Mouse (Mus musculus): ENCODE results near the gene Gm37240. TPM values are rescaled to one million over a fixed set of nuclear protein-coding genes. Genes with fewer than 3 reads are reported as not detected.

The Gm37240 gene
- polyA plus RNA-seq, 1 experiment from 2014 or later: 4.6 TPM

DNA sequence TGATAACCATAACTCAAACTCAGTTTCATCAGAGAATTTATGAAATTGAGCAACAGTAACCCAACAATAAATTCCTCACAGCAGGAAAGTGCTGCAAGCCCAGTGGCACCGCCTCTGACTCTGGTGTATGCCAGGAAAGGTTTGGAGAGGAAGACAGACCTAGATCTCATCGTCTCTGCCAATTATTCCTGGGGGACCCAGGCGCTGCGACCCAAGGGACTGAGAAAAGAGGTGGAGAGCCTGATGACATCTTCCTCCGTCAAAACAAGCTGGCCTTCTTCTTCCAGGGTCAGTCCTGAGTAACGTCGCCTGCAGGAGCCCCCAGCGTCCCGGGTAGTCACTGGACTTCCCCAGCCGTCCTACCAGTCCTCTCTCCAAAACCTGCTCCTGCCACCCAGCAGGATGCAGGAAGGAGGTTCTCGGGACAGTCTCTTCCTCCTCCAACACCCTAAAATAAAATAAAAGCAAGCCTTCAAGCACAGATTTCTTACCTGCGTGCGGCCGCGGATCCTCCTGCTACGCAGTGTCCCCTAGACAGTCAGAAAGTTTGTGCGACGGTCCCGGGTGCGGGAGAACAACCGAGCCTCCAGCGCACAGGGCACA, 581 bp downstream of the Gm37240 start:
- WGBS: under 1% methylated on average over 22 of the region's 22 CpGs
- H3K4me3 ChIP-seq (ENCODE audit: low read length): peak overlapping the region; percentile 58
- H3K4me2 ChIP-seq (ENCODE audit: low read depth, low read length): peak overlapping the region; percentile 82
- ATAC-seq (ENCODE audit: low read depth): peak; percentile 29
- peaks cover 2% of the 10 kb centered on the region; the same call in 1 of the 2 replicates for H3K27me3 ChIP-seq (ENCODE audit: control insufficient read depth, insufficient read depth, low read depth, low read length)
- no peaks in the 10 kb centered on the region for H3K9me3 ChIP-seq (ENCODE audit: control insufficient read depth, low read length)
- H3K4me1 ChIP-seq (replicated peaks; ENCODE audit: control insufficient read depth, insufficient read depth, low read length): peaks cover 7% of the 10 kb centered on the region
- H3K27ac ChIP-seq (ENCODE audit: low read length): peak overlapping the region; percentile 26
- H3K36me3 ChIP-seq (ENCODE audit: control insufficient read depth, insufficient read depth, low read length): no peaks in the 10 kb centered on the region
- peak overlapping the region; percentile 60 for H3K9ac ChIP-seq (ENCODE audit: low read length)

GRCm38 (mm10) chr3:85885906-85886305, 1.4 kb downstream of the Gm37240 start:
- H3K4me3 ChIP-seq (ENCODE audit: low read length): no peak overlapping the region
- H3K4me1 ChIP-seq (replicated peaks; ENCODE audit: control insufficient read depth, insufficient read depth, low read length): peaks cover 7% of the 10 kb centered on the region
- H3K9me3 ChIP-seq (ENCODE audit: control insufficient read depth, low read length): no peaks in the 10 kb centered on the region
- H3K4me2 ChIP-seq (ENCODE audit: low read depth, low read length): peak overlapping the region; percentile 82; the same call in 1 of the 2 replicates
- 56% methylated on average over 1 of the region's 1 CpGs for WGBS
- ATAC-seq (ENCODE audit: low read depth): no peak
- peaks cover 2% of the 10 kb centered on the region; the same call in 1 of the 2 replicates for H3K27me3 ChIP-seq (ENCODE audit: control insufficient read depth, insufficient read depth, low read depth, low read length)
- H3K9ac ChIP-seq (ENCODE audit: low read length): no peak overlapping the region
- H3K36me3 ChIP-seq (ENCODE audit: control insufficient read depth, insufficient read depth, low read length): no peaks in the 10 kb centered on the region
- no peak overlapping the region for H3K27ac ChIP-seq (ENCODE audit: low read length)

DNA sequence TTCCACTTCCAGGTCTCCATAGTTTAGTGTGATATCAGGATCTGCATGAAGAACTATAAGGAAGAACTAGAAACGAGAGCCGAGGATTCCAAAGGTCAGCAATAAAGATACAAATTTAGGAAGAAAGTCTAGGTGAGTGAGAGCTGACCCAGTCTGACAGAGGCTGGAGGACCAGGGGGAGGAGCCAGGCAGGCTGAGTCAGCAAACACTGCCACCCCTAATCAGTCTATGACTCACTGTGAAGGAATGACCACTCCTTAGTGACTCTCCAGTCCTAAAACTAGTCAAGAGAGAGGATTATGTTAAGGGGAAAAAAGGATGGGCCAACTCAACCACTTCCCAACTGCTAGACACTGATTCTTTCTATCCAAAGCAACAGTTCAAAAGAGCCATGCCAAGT, 6.6 kb downstream of the Gm37240 start:
- no peak overlapping the region for H3K4me3 ChIP-seq (ENCODE audit: low read length)
- no peaks in the 10 kb centered on the region for H3K36me3 ChIP-seq (ENCODE audit: control insufficient read depth, insufficient read depth, low read length)
- H3K4me2 ChIP-seq (ENCODE audit: low read depth, low read length): no peak overlapping the region
- ATAC-seq (ENCODE audit: low read depth): peak; percentile 84
- H3K9me3 ChIP-seq (ENCODE audit: control insufficient read depth, low read length): no peaks in the 10 kb centered on the region
- 71% methylated on average over 2 of the region's 2 CpGs for WGBS
- H3K4me1 ChIP-seq (replicated peaks; ENCODE audit: control insufficient read depth, insufficient read depth, low read length): no peaks in the 10 kb centered on the region; the same call in 1 of the 2 replicates
- H3K27me3 ChIP-seq (ENCODE audit: control insufficient read depth, insufficient read depth, low read depth, low read length): no peaks in the 10 kb centered on the region
- no peak overlapping the region for H3K27ac ChIP-seq (ENCODE audit: low read length)
- no peak overlapping the region for H3K9ac ChIP-seq (ENCODE audit: low read length)

DNA sequence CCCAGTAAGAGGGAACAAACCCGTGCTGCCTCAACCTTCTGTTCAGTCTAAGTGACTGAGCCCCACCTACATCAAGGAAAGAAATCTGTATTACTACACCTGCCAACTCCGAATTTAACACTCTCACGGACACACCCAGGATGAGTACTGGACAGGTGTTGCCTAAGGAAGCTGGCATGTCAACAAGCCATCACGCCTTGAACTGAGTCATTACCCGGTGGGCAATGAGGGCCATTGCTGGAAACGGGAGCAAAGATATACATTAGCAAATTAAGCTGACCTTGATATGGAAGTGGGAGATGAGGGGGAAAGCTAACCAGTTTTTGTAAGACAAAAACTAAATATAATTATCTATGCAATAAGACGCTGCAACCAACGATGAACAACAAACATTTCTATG, 7.2 kb downstream of the Gm37240 start:
- Histone ChIP-seq H3K4me3 (ENCODE audit: low read length) (no peak overlapping the region), H3K9me3 (ENCODE audit: control insufficient read depth, low read length) (no peaks in the 10 kb centered on the region), H3K27me3 (ENCODE audit: control insufficient read depth, insufficient read depth, low read depth, low read length) (no peaks in the 10 kb centered on the region), H3K4me1 (replicated peaks; ENCODE audit: control insufficient read depth, insufficient read depth, low read length) (no peaks in the 10 kb centered on the region; the same call in 1 of the 2 replicates), H3K9ac (ENCODE audit: low read length) (no peak overlapping the region), H3K4me2 (ENCODE audit: low read depth, low read length) (no peak overlapping the region), H3K36me3 (ENCODE audit: control insufficient read depth, insufficient read depth, low read length) (no peaks in the 10 kb centered on the region), H3K27ac (ENCODE audit: low read length) (no peak overlapping the region)
- 83% methylated on average over 8 of the region's 8 CpGs for WGBS
- no peak for ATAC-seq (ENCODE audit: low read depth)

DNA sequence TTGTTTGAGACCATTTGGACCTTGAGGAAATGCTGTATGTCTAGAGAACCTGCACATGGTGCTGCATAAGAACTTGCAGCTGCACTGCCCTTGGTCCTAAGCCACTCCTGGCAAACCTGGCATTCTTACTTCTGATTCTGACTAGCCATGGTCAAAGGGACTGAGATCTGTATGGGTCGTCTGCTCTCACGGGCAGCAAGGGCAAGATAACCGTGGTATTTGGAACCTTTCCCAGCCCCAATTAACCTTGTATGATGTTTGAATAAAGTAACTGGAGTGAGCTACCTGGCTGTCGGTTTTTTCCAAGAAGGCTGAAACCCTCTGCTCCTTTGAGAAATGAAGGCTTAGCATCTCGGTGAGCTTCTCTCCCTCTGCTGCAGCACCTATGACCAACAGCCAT, 8.4 kb downstream of the Gm37240 start:
- peak overlapping the region; percentile 24; the same call in 1 of the 2 replicates for H3K27ac ChIP-seq (ENCODE audit: low read length)
- WGBS: 42% methylated on average over 5 of the region's 5 CpGs

DNA sequence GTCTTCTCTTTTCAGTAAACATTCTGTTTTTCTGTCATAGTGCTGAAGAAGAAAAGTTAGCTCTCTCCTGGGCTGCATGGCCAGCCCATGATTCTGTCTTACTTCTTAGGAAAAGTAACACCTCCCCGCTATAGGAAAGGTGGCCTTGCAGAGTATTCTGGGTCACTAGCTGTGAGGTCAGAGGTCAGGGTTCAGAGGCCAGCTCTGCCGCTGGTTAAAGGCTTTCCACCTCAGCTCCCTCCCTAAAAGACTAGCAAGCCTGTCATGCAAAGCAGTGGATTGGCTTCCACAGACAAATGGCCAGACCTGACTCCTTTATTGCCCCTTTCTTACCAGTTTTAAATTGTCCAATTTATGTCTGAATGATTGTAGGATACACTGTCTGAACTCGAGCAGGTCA, 23.3 kb downstream of the Gm37240 start:
- ATAC-seq (ENCODE audit: low read depth): no peak
- no peak overlapping the region for H3K27ac ChIP-seq (ENCODE audit: low read length)

More for the DNA sequence above, 8.4 kb downstream of the Gm37240 start:
- Histone ChIP-seq H3K9me3 (ENCODE audit: control insufficient read depth, low read length) (no peaks in the 10 kb centered on the region), H3K36me3 (ENCODE audit: control insufficient read depth, insufficient read depth, low read length) (no peaks in the 10 kb centered on the region), H3K4me2 (ENCODE audit: low read depth, low read length) (no peak overlapping the region), H3K4me3 (ENCODE audit: low read length) (no peak overlapping the region), H3K9ac (ENCODE audit: low read length) (no peak overlapping the region), H3K4me1 (replicated peaks; ENCODE audit: control insufficient read depth, insufficient read depth, low read length) (no peaks in the 10 kb centered on the region; the same call in 1 of the 2 replicates), H3K27me3 (ENCODE audit: control insufficient read depth, insufficient read depth, low read depth, low read length) (no peaks in the 10 kb centered on the region)
- ATAC-seq (ENCODE audit: low read depth): peak; percentile 43; the same call in 1 of the 2 replicates

GRCm38 (mm10) chr3:85862886-85863285, 24.4 kb downstream of the Gm37240 start:
- no peak overlapping the region for H3K4me2 ChIP-seq (ENCODE audit: low read depth, low read length)
- H3K9me3 ChIP-seq (ENCODE audit: control insufficient read depth, low read length): no peaks in the 10 kb centered on the region
- no peak for ATAC-seq (ENCODE audit: low read depth)
- 72% methylated on average over 2 of the region's 2 CpGs for WGBS
- H3K27ac ChIP-seq (ENCODE audit: low read length): no peak overlapping the region
- H3K4me1 ChIP-seq (replicated peaks; ENCODE audit: control insufficient read depth, insufficient read depth, low read length): peaks cover 9% of the 10 kb centered on the region
- H3K4me3 ChIP-seq (ENCODE audit: low read length): no peak overlapping the region
- H3K27me3 ChIP-seq (ENCODE audit: control insufficient read depth, insufficient read depth, low read depth, low read length): no peaks in the 10 kb centered on the region
- H3K9ac ChIP-seq (ENCODE audit: low read length): no peak overlapping the region
- no peaks in the 10 kb centered on the region for H3K36me3 ChIP-seq (ENCODE audit: control insufficient read depth, insufficient read depth, low read length)

More for the DNA sequence above, 23.3 kb downstream of the Gm37240 start:
- 20% methylated on average over 3 of the region's 3 CpGs for WGBS
- no peak overlapping the region for H3K4me3 ChIP-seq (ENCODE audit: low read length)
- H3K36me3 ChIP-seq (ENCODE audit: control insufficient read depth, insufficient read depth, low read length): no peaks in the 10 kb centered on the region
- H3K4me1 ChIP-seq (replicated peaks; ENCODE audit: control insufficient read depth, insufficient read depth, low read length): no peaks in the 10 kb centered on the region; the same call in 1 of the 2 replicates
- H3K4me2 ChIP-seq (ENCODE audit: low read depth, low read length): no peak overlapping the region
- no peak overlapping the region for H3K9ac ChIP-seq (ENCODE audit: low read length)
- peaks cover 2% of the 10 kb centered on the region for H3K9me3 ChIP-seq (ENCODE audit: control insufficient read depth, low read length)
- H3K27me3 ChIP-seq (ENCODE audit: control insufficient read depth, insufficient read depth, low read depth, low read length): no peaks in the 10 kb centered on the region

GRCm38 (mm10) chr3:85860996-85861395, 26.3 kb downstream of the Gm37240 start:
- no peaks in the 10 kb centered on the region for H3K9me3 ChIP-seq (ENCODE audit: control insufficient read depth, low read length)
- no peaks in the 10 kb centered on the region for H3K27me3 ChIP-seq (ENCODE audit: control insufficient read depth, insufficient read depth, low read depth, low read length)
- no peak overlapping the region for H3K9ac ChIP-seq (ENCODE audit: low read length)
- H3K4me2 ChIP-seq (ENCODE audit: low read depth, low read length): no peak overlapping the region
- H3K4me3 ChIP-seq (ENCODE audit: low read length): no peak overlapping the region
- H3K36me3 ChIP-seq (ENCODE audit: control insufficient read depth, insufficient read depth, low read length): no peaks in the 10 kb centered on the region
- peaks cover 13% of the 10 kb centered on the region for H3K4me1 ChIP-seq (replicated peaks; ENCODE audit: control insufficient read depth, insufficient read depth, low read length)
- no peak for ATAC-seq (ENCODE audit: low read depth)
- H3K27ac ChIP-seq (ENCODE audit: low read length): no peak overlapping the region
- WGBS: 78% methylated on average over 5 of the region's 5 CpGs

DNA sequence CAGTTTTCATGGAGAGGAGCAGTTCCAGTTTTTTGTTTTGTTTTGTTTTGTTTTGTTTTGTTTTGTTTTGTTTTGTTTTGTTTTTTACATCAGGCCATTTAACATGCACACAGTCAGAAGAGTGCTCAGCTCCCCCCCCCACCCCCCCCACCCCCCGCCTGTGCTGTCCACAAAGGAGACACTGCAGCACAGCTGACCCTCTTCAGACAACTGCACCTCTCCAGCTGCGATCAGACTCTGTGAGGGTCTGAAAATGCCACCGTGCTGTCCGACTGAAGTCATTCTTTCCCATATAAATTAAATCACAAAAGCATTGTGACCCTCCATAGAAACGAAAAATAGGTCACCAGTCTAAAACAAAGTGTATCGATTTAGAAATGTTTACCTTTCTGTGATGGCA, 28.0 kb downstream of the Gm37240 start:
- Histone ChIP-seq H3K4me2 (ENCODE audit: low read depth, low read length) (no peak overlapping the region), H3K36me3 (ENCODE audit: control insufficient read depth, insufficient read depth, low read length) (no peaks in the 10 kb centered on the region), H3K27ac (ENCODE audit: low read length) (no peak overlapping the region), H3K4me3 (ENCODE audit: low read length) (no peak overlapping the region), H3K27me3 (ENCODE audit: control insufficient read depth, insufficient read depth, low read depth, low read length) (no peaks in the 10 kb centered on the region), H3K9me3 (ENCODE audit: control insufficient read depth, low read length) (no peaks in the 10 kb centered on the region), H3K4me1 (replicated peaks; ENCODE audit: control insufficient read depth, insufficient read depth, low read length) (peaks cover 13% of the 10 kb centered on the region), H3K9ac (ENCODE audit: low read length) (no peak overlapping the region)
- ATAC-seq (ENCODE audit: low read depth): no peak
- 69% methylated on average over 6 of the region's 6 CpGs for WGBS
